Mouse (Mus musculus) cerebellum, adult 18-20 months (tissue): ENCODE measurements at regions not wholly inside any gene's neighbourhood (a gene's known extent, or its start where the extent isn't known, plus 50 kb on each side); places are given as distances from the start of the nearest gene placed in this dataset.

ENCODE experiments used
- DNase-seq, 2 experiments: peaks; one replicate each; pipeline ENCODE4 v3.0.0; 2021

DNA sequence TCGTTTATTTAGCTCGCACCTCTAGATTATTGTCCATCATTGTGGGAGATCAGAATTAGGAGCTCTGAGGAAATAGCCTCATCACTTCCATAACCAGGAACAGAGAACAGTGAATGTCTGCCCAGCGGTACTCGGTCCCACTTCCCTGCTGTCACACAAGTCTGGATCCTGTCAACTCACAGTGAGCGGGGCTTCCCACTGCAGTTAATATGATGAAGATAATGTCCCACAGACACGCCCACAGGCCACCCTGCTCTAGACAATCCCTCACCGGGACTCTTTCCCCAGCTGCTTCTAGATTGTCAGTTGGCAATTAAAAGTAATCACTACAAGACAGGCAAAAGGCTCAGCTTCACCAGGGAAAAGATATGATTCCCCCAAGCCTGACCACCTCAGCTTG is 124.2 kb upstream of the Plekha5 start:
- DNase-seq: no peak

DNA sequence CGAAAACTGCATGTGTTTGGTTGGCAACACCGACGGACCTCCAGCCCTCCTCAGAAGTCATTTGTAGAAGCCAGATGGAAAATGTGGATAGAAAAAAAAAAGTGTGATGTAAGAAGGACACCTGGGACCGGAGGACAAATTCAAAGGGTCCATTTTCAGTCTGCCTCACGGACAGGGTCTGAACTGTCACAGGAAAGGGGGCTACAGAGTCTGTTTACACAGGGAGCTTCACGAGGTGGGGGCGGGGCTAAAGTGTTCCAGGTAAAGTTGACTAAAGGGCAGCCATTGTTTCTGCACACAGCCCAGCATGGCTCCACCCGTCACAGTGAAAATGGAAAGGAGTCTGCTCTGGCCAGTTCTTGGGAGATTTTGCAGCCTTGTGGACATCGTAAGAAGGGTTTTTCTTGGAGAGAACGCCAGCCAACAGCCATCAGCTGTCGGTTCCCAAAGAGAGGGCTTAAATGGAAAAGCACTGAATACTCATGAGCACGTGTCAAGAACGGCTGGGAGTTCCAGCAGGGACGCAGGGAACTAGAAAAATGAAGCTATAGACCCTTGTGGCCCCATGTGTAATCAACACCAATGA is 125.8 kb upstream of the Plekha5 start:
- no peak for DNase-seq

DNA sequence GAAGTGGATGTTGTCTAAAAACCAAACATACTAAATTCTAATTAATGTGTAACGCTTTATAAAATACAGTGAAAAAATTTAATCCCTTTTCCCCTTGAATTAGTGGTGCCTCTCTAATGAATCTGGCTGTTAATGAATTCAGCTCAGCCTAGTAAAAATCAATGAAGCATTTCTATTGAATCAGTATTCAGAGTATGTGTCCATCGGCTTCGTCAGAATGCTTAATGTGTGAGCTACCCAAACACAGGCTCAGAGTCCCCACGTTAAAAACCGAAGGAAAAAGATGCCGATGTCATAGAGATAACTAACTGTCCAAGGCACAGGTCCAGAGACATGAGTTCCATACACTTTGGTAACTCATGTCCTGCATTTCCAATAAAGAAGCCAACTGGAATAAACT is 126.3 kb upstream of the Plekha5 start:
- DNase-seq: no peak

DNA sequence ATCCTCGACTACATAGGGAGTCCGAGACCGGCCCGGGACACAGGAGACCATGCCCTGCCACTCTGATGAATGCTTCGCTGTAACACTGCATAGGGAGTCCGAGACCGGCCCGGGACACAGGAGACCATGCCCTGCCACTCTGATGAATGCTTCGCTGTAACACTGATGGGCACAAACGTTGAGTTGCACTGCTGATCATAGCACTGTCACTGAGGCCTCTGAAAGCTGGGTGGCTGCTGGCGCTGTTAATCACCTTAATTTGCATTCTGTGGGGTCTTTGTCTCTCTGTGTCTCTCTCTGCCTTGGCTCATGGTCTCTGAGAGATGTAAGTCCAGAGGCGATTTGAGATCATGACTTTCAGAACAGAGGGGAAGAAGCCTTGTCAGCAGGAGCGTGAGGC is 133.7 kb upstream of the Plekha5 start:
- DNase-seq: no peak

DNA sequence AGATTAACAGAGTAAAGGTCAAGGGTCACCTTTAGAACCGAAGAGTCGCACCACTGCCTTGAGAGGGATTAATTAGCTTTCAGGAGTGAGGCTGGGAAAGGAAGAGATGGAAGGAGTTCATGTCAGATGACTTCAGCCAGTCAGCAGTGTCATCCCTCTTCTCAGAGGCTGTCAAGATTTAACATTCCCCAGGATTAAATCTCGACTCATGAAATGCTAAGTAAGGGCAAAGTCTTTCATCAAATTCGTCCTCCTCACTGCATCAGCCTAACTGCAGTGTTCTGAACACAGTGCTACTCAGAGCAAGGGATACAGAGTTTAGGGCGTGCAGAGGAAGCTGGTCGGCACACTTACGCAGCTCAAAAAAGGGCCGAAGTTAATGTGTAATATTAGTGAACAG is 135.1 kb upstream of the Plekha5 start:
- no peak for DNase-seq

DNA sequence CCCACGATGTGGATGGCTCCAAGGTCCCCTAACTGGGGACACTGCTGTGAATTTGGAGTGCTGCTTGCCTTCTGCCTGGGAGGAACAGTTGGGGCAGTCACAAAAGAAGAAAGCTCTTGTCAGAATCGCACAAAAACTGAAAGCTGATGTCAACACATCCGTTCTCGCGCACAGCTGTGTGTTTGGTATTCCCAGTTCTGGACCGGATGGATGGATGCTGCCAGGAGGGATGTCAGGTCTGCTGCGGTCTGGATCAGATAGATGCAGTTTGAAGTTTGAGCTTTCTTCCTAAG is 141.6 kb upstream of the Plekha5 start:
- DNase-seq: no peak

DNA sequence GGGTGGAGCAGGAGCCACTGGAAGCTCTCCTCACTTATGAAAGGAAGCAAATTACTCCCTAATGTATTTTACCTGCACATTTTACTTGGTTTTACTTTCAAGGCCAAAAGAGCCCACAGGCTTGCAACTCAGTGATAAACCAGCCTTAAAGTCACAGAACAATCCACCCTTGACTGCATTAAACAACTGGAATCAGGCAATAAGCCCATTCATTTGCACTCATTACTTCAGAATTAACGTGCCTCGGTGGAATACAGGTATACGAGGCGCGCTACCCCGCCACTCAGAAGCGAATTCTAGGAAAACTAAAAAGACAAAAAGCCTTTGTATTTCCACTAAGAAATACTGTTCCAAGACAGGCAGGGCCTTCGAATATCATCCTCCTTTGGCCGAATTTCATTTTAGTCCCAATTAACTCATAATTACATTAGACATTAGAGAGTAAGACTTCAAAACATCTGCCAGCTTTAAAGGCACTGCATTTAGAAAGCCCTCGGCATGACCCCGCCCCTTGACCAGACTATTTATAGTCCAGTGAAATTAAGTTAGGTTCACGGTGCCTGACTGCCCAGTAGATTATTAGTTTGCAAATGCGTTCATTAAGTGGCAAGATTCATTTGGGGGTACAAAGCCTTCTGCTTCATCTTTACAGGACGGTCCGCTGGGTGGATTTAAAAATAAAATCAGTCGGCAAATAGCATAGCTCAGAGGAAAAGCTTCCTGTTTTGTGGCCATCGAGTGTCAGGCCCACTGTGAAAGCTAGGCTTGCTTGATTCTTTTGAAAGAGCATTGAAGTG is 142.2 kb upstream of the Plekha5 start:
- no peak for DNase-seq

DNA sequence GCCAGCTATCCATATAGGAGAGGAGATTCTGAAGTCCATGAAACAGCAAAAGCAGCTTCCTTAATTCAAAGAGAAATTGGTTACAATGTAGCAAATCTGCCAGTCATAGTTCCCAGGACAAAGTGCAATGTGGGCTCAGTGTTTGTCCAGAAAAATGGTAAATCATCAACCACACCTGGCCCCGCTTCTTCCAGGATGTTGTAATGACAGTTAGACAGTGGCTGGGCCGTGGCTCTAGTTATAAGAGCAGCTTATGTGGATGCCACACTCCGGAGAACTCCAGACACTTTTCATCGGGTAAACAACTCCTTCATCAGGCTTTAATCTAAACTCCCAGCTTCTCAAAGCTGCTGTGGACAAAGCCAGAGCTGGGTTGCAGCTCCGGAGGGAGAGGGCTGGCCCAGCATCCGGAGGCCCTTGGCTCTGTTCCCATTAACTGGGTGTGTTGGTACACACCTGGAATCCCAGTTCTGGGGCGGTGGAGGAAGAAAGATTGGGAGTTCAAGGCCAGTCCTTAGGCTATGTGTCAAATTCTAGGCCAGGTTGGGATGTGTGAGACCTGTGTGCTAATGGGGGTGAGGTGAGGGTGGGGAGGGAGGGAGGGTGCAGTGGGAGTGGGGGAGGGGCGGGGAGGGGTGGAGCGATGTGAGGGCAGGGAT is 142.9 kb upstream of the Plekha5 start:
- no peak for DNase-seq

DNA sequence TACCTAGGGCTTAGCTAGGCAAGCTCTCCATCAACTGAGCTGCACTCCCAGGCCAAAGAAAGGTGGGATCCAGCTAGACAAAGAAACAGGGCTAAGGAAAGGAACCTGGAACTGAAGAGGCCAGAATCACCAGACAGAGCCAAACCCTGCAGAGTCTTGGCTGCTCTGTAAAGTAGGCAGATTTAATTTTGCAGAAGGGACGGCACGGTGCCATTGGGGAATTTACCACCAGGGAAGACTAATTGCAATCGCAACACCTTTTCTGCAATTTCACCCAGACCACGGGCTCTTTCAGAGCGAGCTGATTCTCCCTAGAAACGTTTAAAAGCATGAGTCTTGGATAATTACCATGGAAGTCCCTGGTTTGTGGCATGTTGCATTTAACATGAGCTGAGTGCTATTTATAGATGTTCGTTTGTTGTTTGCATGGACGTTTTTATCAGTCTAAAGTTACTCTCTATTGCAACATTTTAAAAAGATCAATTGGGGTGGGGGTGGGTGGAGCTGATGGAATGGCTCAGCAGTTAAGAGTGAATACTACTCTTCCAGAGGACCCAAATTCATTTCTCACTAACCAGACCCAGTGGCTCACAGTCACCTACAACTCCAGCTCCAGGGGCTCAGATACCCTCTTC is 144.0 kb upstream of the Plekha5 start:
- DNase-seq: no peak

DNA sequence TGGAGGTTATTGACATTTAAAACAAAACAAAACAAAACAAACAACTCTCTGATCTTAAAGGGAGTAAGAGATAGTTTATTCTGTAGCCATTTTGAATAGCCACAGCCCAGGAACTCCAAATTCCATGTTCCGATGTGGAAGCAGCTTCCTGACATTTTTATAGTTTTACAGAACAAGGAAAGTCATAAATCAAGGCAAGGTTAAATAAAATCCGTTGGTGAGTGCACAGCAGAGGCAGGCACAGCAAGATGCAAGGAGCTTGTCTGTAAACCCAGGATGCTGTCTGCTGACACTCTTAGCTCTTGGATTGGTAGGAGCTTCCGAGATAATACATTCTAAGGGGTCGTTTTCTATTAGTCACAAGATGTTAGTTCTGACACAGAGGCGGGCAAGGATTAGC is 145.1 kb upstream of the Plekha5 start:
- no peak for DNase-seq

DNA sequence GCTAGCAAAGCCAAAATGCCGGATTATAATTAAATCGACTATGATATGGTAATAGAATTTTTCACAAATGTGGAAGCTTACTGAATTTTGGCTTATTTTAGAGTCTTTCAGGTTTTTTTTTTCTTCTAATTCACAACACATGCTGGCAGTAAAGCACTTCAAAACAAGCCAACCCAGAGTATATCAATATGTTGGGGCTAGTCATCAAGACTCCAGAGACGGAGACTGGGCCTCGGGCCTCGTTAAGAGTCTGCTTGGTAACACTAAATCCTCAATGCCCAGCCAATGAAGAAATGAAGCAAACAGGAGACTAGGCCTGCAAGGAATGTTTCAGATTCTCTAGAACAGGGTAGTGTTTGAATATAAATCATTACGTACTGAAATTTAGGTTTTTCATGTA is 153.3 kb upstream of the Plekha5 start:
- no peak for DNase-seq

DNA sequence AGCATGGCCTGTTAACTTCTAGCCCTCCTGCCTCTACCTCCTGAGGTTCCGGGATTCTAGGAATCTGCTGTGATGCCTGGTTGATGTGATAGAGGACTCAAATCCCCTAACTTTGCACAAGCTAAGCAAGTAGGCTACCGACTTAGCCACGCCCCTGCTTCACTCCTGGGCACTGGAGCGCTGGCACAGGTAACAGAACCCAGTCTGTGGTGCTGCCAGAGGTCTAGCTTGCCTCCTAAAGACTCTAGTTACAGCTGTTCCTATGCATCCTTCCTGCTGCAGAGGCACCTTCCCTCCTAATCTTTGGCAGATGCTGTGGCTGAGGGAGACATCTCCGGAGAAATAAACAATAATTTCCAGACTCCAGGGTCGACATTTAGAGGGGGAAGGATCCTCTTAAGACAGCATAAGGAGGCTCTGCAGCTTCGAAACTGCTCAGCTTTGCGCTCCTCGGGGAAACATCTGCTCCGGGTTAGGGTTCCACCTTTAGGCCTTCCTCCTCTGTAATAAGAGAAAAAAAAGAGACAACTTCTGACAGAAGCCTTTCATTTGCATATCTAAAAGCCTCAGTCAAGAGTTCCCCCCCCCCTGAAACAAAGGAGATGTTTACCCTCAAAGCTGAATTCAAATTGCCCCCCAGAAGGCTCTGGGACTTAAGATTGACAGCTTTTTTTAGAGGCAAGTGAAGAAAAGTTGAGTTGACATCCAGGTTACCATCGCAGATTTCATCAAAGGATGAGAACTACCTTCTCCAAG is 155.4 kb upstream of the Plekha5 start:
- no peak for DNase-seq

DNA sequence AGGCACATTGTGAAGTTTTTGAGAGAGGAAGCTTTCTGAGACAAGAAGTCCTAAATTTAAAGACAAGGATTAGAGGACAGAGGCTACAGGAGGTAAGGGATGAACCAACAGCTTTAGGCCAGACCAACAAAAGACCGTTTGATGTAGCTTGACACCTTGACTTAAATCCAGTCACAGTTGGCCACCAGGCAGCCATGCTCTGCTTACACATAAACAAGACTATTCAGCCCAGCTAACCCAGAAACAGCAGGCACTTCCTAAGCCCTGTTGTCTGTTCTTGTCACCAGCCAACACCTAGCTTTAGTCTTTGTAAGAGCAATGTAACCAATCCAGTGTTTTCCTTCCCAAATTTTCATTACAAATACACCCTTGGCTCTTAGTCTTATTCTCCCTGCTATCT is 159.9 kb upstream of the Plekha5 start:
- DNase-seq: no peak

DNA sequence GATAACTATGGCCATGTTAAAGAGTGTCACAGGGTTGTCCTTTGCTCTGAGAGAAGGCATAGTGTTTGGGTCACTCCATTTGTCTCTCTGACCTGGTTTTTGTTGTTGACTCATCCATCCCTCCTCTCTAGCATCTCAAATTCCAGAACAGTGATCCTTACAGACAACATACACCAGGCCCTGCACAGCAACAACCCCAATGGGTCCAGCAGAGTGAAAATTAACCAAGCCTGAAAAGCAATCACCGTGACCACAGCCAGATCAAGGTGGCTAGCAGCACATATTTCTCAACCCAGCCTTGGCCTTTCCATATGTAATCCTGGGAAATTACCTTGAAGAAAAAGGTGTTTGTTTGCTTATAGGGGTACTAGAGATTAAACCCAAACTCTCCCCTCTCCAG is 162.0 kb upstream of the Plekha5 start:
- no peak for DNase-seq

DNA sequence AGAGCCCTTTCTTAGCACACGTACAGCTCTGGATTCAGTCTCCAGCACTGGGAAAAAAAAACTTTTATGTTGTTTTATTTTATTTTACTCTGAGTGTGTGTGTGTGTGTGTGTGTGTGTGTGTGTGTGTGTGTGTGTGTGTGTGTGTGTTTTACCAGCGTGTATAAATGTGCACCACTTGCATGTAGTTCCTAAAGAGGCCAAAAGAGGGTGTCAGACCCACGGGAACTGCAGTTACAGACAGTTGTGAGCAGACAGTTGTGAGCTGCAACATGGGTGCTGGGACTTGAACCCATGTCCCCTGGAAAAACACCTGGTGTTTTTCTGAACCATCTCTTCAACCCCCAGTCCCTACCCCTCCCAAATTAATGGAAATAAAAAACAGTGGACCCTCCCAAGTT is 165.1 kb upstream of the Plekha5 start:
- no peak for DNase-seq

DNA sequence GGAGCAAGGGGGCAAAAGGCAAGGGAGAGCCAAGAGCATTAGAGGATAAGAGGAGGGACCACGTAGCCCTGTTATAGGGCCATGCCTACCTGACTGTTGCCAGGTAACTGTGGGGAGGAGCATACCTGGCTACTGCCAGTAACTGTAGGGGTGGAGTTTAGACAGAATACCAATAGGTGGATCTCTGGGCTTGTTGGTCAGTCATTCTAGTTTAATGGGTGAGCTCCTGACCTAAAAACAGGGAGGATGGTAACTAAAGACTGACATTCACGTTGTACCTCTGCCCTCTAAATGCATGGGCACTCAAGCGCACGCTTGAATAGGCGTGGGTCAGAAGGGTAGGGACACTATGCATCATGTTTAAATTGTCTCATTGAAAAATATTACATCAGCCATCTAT is 165.8 kb upstream of the Plekha5 start:
- no peak for DNase-seq

DNA sequence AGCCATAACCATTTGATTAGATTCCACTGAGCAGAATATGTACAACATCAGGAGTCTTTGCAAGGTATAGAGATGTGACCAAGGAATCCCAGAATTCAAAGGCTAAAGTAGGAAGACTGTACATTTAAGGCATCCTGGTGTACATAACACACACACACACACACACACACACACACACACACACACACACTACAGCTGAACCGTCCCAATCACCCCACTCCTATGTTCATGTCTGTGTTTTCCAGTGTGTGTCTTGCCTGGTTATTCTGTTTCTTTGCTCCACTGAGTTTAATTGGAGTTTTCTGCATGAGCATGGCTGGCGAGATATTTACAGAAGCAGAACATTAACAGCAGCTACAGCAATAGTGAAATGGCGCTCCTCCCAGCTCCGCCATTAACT is 172.3 kb upstream of the Plekha5 start:
- DNase-seq: no peak

DNA sequence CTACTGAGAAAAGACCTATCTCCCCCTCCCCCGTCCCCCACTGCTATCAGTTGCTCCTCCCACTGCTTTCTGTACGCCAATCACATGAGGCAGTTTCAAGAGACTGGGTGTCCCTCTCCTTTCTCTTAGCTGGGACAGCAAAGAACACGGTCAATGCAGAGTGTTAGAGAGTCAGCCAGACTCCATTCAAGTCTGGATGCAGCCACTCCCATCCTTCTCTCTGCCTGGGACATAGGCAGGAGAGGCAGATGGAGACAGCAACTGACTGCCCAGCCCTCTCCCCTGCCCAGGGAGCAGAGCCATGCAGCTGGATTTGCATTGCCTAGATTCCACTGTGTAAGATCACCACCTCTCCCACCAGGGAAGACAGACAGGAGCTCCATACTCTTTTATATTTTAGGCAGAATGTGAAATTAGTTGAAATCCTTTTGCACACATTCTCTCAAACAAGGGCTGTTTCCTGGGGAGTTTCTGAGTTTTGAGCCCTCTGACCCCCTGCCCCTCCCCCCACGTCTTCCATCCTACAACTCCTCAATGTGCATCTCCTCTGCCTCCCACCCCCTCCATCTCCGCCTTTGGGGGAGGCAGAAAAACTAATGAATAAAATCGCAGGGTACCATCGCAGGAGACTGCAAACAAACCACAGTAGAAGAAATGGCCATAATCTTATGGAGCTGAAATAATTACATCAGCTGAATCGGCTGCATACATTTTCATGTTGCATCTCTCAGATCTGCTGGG is 180.3 kb upstream of the Plekha5 start:
- DNase-seq: no peak

DNA sequence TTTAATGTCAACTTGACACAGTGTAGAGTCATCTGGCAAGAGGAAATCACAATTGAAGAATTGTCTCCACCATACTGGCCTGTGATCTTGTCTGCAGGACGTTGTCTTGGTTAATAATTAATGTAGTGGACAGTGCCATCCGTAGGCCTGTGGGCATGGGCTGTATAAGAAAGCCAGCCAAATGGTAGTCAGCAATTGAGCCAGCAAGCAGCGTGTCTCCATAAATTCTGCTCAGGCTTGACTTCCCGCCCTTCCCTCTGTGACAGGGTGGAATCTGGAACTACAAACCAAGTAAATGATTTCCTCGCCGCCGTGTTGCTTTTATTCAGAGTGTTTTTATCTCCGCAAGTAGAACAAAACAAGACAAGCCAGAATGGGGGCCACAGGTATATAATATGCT is 184.5 kb upstream of the Plekha5 start:
- no peak for DNase-seq

DNA sequence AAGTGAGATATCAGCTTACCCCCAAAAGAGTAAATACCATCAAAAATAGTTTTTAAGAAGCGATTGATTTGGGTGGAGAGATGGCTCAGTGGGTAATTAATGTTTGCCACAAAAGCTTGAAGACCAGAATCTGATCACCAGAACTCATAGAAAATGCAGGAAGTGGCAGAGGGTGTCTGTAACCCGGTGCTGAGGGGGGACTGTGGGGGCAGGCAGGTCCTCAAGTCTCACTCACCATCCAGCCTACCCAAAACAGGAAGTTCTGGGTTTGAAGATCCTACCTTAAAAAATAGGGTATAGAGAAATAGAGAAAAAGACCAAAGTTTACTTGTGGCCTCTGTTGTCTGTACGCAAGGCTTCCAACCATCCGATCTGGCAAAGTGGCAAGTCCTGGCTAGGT is 190.3 kb upstream of the Plcz1 start:
- no peak for DNase-seq

DNA sequence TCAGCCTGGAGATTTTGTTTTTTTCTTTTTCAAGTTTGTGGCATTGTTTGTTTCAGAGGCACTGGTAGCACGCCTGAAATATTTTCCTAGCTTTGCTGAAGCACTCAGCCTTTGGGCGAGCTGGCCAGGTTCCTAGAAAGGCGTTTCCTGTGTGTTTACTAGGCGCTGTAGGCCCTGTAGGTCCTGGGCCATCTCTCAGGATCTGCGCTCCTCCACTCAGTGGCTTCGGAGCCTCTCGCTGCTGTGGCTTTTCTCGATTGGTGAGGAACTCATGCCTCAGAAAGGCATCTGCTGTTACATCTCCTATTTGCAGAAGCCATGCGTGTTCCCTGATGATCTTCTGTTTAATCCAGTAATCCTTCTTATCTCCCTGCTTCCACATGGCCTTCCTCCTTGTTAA is 188.0 kb upstream of the Plcz1 start:
- DNase-seq: no peak

DNA sequence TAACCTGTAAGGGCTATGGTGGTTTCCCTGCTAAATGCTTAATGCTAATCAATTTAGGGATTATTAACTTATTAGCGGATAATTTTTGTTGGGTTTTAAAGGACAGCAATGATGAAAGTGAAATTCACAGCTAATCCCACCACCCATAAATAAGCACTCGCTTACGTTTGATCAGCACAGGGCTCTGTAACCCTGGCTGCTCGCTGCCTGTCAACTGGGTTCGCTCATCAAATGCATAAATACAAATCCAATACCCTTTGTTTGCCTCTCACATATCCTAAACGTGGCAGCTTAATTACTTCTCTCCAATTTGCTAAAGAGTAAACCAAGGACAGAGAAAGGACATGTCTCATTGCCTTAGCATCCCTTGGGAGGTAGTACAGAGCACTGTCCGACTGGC is 187.5 kb upstream of the Plcz1 start:
- DNase-seq: no peak
